Mouse (Mus musculus): ENCODE results near the gene Hoxb2.

- TF ChIP-seq POLR2A (IDR thresholded peaks at IDR 0.05; ENCODE audit: control insufficient read depth, extremely low read depth, insufficient read depth, low read length, poor library complexity) (no peak), CTCF (IDR thresholded peaks at IDR 0.05; ENCODE audit: borderline replicate concordance, control insufficient read depth, extremely low read depth, insufficient read depth, low read length, poor library complexity) (no peak)
Measured at GRCm38 (mm10) chr11:96353522-96353841, 3.2 kb downstream of the Hoxb2 start.

Data from thymus, adult 2 months (tissue).